Mouse (Mus musculus) neural tube, embryonic 15.5 days (tissue): ENCODE measurements at regions not wholly inside any gene's neighbourhood (a gene's known extent, or its start where the extent isn't known, plus 50 kb on each side); places are given as distances from the start of the nearest gene placed in this dataset.

Experiments used
- ATAC-seq: fragments of 200-750 bp; cut with Nextera tagmentation; 2 replicates; pipeline ENCODE4 v1.8.0; 2017; ENCODE audit warnings: mild to moderate bottlenecking, moderate TSS enrichment, moderate library complexity; ENCODE audit not compliant: low FRiP score
- H3K27ac ChIP-seq: fragments of 300-500 bp; sonication (generic); replicated peaks from 2 replicates; pipeline ENCODE4 v1.5.1; 2015; ENCODE audit warnings: mild to moderate bottlenecking, inconsistent platforms
- H3K27me3 ChIP-seq: fragments of 300-500 bp; sonication (generic); replicated peaks from 2 replicates; pipeline ENCODE4 v1.6.1; 2015; ENCODE audit warnings: inconsistent platforms
- H3K36me3 ChIP-seq: fragments of 300-500 bp; sonication (generic); 2 replicates; pipeline ENCODE4 v1.6.1; 2015; ENCODE audit warnings: inconsistent platforms
- H3K4me1 ChIP-seq: fragments of 300-500 bp; sonication (generic); 2 replicates; pipeline ENCODE4 v1.6.1; 2015; ENCODE audit warnings: inconsistent platforms
- H3K4me2 ChIP-seq: fragments of 300-500 bp; sonication (generic); 2 replicates; pipeline ENCODE4 v1.6.1; 2015; ENCODE audit warnings: inconsistent platforms, mild to moderate bottlenecking, moderate library complexity
- H3K4me3 ChIP-seq: fragments of 300-500 bp; sonication (generic); replicated peaks from 2 replicates; pipeline ENCODE4 v1.5.1; 2015; ENCODE audit warnings: mild to moderate bottlenecking, inconsistent platforms
- H3K9ac ChIP-seq: fragments of 300-500 bp; sonication (generic); replicated peaks from 2 replicates; pipeline ENCODE4 v1.6.1; 2015; ENCODE audit warnings: mild to moderate bottlenecking, inconsistent platforms
- H3K9me3 ChIP-seq: fragments of 300-500 bp; sonication (generic); replicated peaks from 2 replicates; pipeline ENCODE4 v1.6.1; 2016; ENCODE audit warnings: inconsistent platforms
- WGBS: fragments of 180-500 bp; shearing (Covaris S2); methylation state at CpG from one replicate; pipeline ENCODE4 v1.1.7; 2015; ENCODE audit warnings: mixed read lengths; 5-methylcytosine and 5-hydroxymethylcytosine counted together

DNA sequence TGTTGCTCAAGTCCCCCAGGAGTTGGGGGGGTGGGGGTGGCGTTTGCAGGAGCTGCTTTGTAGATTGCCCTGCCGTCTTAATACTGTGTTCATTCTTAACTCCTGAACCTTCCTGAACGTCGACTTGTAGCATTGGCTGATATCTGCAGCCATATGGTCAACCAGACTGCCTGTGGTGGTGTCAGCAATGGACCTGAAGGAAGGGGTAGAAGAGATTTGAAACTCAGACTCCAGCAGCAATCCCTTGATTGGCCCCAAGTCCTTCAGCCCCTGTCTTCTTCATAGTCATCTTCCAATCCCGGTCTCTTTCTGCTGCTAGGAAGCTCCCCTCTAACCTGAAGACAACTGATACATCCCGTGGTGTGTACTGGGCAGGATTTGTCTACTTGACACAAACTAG is 433.9 kb upstream of the Zmiz1 start:
- ATAC-seq = no peak
- no peak overlapping the region for H3K27ac ChIP-seq
- WGBS = 92% methylated on average over 6 of the region's 6 CpGs
- no peaks in the 10 kb centered on the region for H3K36me3 ChIP-seq
- H3K4me1 ChIP-seq = peaks cover 7% of the 10 kb centered on the region
- no peak overlapping the region for H3K9ac ChIP-seq
- H3K9me3 ChIP-seq = no peaks in the 10 kb centered on the region
- H3K4me3 ChIP-seq = no peak overlapping the region
- H3K27me3 ChIP-seq = no peaks in the 10 kb centered on the region
- no peak overlapping the region for H3K4me2 ChIP-seq

DNA sequence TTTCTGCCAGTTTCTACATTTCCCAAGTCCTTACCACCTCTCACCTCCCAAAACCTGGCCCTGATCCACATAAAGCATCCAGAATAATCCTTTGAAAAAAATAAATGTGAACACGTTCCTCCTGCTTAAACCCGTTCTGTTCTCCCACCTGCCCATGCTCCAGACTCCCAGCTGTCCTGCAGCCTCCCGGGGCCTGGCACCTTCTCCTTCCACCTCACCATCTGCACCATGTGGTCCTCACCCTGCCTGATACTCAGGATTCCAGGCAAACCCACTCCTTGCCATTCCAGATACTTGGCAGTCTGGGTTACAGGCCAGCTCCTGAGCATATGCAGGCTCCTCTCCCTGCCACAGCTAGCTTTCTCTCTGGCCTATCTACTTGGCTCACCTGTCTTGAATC is 431.9 kb upstream of the Zmiz1 start:
- Histone ChIP-seq H3K4me2 (no peak overlapping the region), H3K4me3 (no peak overlapping the region), H3K36me3 (no peaks in the 10 kb centered on the region), H3K9ac (no peak overlapping the region), H3K9me3 (no peaks in the 10 kb centered on the region), H3K4me1 (peaks cover 22% of the 10 kb centered on the region), H3K27me3 (no peaks in the 10 kb centered on the region), H3K27ac (no peak overlapping the region)
- no peak for ATAC-seq
- 89% methylated on average over 3 of the region's 3 CpGs for WGBS

DNA sequence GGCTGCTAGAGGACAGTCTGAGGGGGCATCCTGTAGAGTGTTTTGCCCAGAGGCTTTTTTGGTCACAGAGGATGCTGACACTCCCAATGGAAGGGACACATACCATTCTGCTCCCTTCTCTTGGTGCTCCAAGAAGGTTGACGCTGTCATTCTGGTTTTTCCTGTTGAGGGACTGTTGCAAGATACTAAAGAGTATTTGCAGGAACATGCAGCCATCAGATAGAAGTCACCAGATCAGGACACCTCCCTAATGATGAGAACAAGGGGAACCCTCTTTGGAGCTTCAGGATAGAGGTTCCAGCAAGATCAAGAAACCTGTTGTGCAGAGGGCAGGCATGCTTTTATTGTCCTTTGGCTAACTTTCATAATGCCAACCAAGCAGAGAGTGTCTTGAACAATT is 431.1 kb upstream of the Zmiz1 start:
- no peak for ATAC-seq
- Histone ChIP-seq H3K27me3 (no peaks in the 10 kb centered on the region), H3K36me3 (no peaks in the 10 kb centered on the region), H3K4me2 (no peak overlapping the region), H3K4me3 (no peak overlapping the region), H3K4me1 (peaks cover 30% of the 10 kb centered on the region), H3K9ac (no peak overlapping the region), H3K27ac (no peak overlapping the region), H3K9me3 (no peaks in the 10 kb centered on the region)
- 93% methylated on average over 1 of the region's 1 CpGs for WGBS

DNA sequence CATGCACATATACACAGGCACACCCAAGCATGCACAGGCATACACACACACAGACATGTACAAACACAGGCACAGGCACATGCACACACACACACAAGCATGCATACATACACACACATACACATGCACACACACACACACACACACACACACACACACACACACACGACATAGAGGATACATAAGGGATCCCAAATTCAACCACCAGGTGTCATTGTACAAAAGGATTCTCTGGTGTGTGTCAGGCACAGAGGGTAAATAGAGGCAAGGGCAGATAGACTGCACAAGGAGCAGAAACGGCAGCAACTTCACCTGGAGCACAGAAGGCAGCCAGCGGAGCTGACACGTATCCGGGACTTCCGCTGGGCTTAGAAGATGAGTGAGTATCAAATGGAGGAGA is 428.1 kb upstream of the Zmiz1 start:
- 71% methylated on average over 6 of the region's 6 CpGs for WGBS
- no peaks in the 10 kb centered on the region for H3K36me3 ChIP-seq
- ATAC-seq = no peak
- H3K4me2 ChIP-seq = no peak overlapping the region
- peaks cover 32% of the 10 kb centered on the region for H3K4me1 ChIP-seq
- H3K4me3 ChIP-seq = no peak overlapping the region
- H3K27ac ChIP-seq = 0 out of 2 replicates have a peak overlapping the region, but pooled peaks have one; percentile 64
- H3K27me3 ChIP-seq = no peaks in the 10 kb centered on the region; the same call in 1 of the 2 replicates
- no peaks in the 10 kb centered on the region for H3K9me3 ChIP-seq
- H3K9ac ChIP-seq = no peak overlapping the region

DNA sequence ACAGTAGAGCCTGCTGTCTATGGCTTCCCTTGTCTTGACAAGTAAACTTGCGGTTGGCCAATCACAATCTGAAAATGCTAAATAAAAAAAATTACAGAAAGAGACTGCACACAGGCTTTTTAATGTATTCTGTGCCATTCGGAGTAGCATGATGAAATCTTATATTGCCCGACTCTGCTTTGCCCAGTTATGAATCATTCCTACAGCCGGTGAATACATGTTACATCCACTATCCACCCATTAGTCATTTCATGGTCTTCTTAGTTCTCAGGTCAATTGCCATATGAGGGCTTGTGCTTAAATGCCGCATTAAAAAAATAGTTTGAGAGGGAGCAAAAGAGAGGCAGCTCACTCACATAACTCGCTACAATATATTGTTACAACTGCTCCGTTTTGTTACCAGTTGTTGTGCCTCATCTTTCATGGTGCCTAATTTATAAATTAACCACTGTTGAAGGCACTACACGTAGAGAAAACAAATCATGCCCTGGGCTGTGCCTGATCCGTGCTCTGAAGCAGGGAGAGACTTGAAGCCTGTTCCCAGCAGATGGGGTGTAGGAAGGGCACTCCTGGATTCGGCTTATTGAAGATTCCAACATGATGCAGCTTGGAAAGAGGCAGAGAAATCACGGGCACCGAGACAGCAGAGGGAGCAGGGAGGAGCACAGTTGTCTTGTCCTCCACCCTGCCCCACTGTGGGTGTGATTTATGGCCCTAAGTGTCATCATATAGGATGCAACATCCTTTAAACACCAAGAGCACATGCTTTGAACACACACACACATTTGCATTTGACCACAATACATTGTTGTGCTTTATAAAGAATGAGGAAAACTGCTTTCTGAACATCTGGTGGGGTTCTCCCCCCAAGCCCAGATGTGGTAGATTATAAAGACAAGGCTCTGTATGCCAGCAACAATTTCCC is 427.0 kb upstream of the Zmiz1 start:
- Histone ChIP-seq H3K9ac (no peak overlapping the region), H3K27ac (peak overlapping the region; percentile 68), H3K4me1 (peaks cover 32% of the 10 kb centered on the region), H3K9me3 (no peaks in the 10 kb centered on the region), H3K36me3 (no peaks in the 10 kb centered on the region), H3K27me3 (no peaks in the 10 kb centered on the region; the same call in 1 of the 2 replicates), H3K4me2 (no peak overlapping the region), H3K4me3 (no peak overlapping the region)
- ATAC-seq = no peak
- 49% methylated on average over 12 of the region's 12 CpGs for WGBS

DNA sequence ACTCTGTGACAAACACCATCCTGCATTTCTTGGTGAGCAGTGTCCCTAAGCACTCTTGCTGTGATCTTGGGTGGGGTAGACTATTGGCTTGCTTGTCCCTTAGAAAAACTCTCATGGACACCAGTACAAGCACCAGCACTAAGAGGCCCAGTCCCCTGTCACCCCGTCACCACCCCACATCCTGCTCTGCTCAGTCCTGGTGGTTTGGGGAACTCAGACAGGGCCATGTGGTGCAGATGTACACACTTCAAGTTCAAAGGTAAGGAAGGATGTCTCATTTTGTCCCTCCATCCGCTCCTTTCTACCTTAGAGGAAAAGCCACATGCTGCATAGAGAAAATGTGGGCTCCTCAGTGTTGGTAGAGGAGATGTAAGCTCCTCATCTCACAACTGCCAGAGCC is 426.1 kb upstream of the Zmiz1 start:
- 96% methylated on average over 2 of the region's 2 CpGs for WGBS
- ATAC-seq = no peak
- H3K4me1 ChIP-seq = peaks cover 32% of the 10 kb centered on the region
- H3K27me3 ChIP-seq = no peaks in the 10 kb centered on the region; the same call in 1 of the 2 replicates
- H3K27ac ChIP-seq = peak overlapping the region; percentile 68; the same call in 1 of the 2 replicates
- no peak overlapping the region for H3K4me3 ChIP-seq
- H3K9ac ChIP-seq = no peak overlapping the region
- H3K4me2 ChIP-seq = no peak overlapping the region
- H3K36me3 ChIP-seq = no peaks in the 10 kb centered on the region
- H3K9me3 ChIP-seq = no peaks in the 10 kb centered on the region

DNA sequence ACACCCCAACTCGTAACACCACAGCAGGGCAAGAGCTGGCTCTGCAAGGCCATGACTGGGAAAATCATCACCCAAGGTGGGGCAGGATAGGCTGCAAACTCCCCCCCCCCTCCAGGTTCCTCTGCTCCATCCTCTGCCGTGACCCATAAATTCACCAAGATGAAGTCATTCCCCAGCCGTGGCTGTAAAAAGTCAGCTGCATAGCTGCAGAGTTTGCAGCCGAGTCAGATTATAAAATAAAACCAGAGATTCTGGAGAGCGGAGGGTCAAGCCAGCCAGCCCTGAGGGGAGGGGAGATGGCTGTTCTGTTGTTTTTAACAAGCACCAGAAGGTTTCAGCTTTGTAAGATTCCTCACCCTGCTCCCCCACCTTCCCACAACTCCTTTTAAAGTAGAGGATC is 416.7 kb upstream of the Zmiz1 start:
- H3K36me3 ChIP-seq = no peaks in the 10 kb centered on the region
- no peak overlapping the region for H3K4me2 ChIP-seq
- no peaks in the 10 kb centered on the region for H3K27me3 ChIP-seq
- ATAC-seq = no peak
- H3K9me3 ChIP-seq = no peaks in the 10 kb centered on the region
- no peak overlapping the region for H3K9ac ChIP-seq
- H3K27ac ChIP-seq = no peak overlapping the region; the same call in 1 of the 2 replicates
- no peak overlapping the region for H3K4me3 ChIP-seq
- WGBS = 39% methylated on average over 5 of the region's 5 CpGs
- H3K4me1 ChIP-seq = peaks cover 29% of the 10 kb centered on the region

DNA sequence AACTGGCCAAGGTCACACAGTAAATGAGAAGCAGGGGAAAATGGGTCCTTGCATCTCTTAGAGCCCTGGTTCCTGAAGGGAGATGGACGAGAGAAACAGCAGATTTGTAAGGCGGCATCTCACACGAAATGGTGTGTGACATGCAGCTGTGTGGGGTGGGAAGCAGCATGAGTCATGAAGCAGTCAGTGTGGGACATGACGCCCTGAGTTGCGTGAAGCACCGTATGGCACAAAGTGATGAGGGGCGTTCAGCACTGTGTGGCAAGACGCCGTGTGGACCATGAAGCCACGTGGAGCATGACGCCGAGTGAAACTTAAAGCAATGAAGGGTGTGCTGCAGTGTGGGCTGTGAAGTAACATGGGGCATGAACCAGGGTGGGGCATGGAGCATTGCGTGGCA is 414.9 kb upstream of the Zmiz1 start:
- no peak overlapping the region for H3K4me3 ChIP-seq
- H3K9ac ChIP-seq = no peak overlapping the region
- no peaks in the 10 kb centered on the region for H3K9me3 ChIP-seq
- no peaks in the 10 kb centered on the region for H3K27me3 ChIP-seq
- H3K4me1 ChIP-seq = peaks cover 29% of the 10 kb centered on the region
- H3K4me2 ChIP-seq = no peak overlapping the region
- H3K27ac ChIP-seq = no peak overlapping the region
- WGBS = 88% methylated on average over 13 of the region's 13 CpGs
- ATAC-seq = no peak
- H3K36me3 ChIP-seq = no peaks in the 10 kb centered on the region

DNA sequence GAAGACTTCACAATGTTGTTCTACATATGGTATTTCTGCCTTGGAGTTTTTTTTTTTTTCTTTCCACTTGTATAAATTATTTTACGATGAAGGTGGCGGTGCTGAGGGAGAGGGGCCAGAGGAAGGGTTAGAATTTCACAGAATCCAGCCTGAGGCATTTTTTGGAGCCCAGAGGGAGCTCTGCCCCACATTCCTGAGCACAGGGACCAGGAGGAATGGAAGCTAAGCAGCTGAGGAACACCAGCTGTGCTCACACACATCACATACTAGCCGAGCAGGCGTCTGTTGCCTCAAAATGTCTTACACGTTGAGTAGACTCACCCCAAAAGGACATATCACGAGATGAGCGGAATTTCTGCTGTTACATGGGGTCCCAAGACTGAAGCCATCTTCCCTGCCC is 414.1 kb upstream of the Zmiz1 start:
- Histone ChIP-seq H3K4me1 (peaks cover 29% of the 10 kb centered on the region), H3K4me2 (no peak overlapping the region), H3K9ac (no peak overlapping the region), H3K9me3 (no peaks in the 10 kb centered on the region), H3K27ac (peak overlapping the region; percentile 18; the same call in 1 of the 2 replicates), H3K27me3 (no peaks in the 10 kb centered on the region), H3K36me3 (no peaks in the 10 kb centered on the region), H3K4me3 (no peak overlapping the region)
- no peak for ATAC-seq
- 53% methylated on average over 7 of the region's 7 CpGs for WGBS

DNA sequence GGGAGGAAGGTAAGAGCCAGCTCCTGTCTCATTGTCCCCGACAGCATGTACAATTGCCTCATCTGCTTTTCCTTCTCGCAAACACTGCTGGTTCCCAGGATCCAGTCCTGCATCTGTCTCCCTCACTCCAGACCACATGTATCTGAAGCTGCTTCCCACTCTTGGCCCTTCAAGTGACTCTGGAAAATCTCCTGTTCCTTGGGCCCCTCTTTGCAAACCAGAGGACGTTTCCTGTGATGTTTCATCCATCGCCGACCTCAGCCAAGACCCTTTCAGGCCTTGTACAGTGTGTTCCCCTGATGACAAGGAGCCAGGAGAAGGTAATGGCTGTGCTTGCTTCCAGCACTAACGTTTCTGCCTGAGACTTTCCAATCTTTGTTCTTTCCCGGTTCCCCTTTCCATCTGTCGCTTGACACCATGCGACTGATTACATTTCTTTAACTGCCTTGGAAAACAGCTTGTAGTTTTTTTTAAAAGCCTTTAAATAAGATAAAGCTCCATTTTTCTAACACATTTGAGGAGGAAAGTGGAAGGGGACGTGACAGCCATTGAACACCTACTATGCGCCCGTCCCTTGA is 408.2 kb upstream of the Zmiz1 start:
- Histone ChIP-seq H3K4me1 (no peaks in the 10 kb centered on the region), H3K9me3 (no peaks in the 10 kb centered on the region), H3K27ac (no peak overlapping the region), H3K9ac (no peak overlapping the region), H3K4me3 (no peak overlapping the region), H3K4me2 (no peak overlapping the region), H3K27me3 (no peaks in the 10 kb centered on the region), H3K36me3 (no peaks in the 10 kb centered on the region)
- ATAC-seq = no peak
- WGBS = 69% methylated on average over 12 of the region's 12 CpGs

DNA sequence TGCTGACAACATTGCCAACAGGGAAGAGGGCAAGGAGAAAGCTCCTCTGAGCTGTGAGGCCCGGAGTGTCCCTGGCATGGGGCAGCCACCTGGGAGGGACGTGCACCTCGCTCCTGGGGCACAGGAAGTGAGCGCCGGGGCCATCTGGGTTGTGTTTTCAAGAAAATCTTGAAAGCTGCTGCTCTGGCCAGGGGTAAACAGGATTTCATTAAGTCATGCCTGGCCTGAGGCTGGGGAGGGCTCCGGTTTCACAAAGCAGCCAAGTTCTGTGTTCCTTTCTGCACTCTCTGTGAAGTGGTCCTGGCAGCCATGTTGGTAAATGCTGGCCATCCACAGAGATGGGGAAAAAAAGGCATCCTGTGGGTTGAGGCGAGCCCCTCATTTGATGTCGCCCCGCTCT is 406.8 kb upstream of the Zmiz1 start:
- Histone ChIP-seq H3K4me3 (no peak overlapping the region), H3K27ac (no peak overlapping the region), H3K9ac (no peak overlapping the region), H3K9me3 (no peaks in the 10 kb centered on the region), H3K36me3 (no peaks in the 10 kb centered on the region), H3K4me2 (no peak overlapping the region), H3K4me1 (no peaks in the 10 kb centered on the region), H3K27me3 (no peaks in the 10 kb centered on the region)
- 88% methylated on average over 9 of the region's 9 CpGs for WGBS
- ATAC-seq = no peak

DNA sequence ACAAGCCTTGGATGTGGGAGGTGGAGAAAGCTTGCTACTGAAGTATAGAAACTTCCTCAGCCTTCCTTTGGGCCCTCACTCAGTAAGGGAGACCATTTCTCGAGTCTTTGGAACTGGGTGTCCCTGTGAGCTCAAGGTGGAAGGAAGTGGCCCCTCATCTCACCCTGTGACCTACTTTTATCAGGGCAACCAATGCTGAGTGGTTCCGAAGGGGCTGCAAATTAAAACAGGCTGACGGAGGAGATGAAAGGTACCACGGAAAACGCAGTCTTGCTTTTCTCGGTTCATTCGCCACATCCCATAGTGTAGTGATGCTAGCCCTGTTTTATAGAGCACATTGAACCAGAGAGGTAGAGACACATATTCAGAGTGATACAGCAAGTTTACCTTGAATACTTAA is 399.6 kb upstream of the Zmiz1 start:
- ATAC-seq = no peak
- WGBS = 81% methylated on average over 7 of the region's 7 CpGs
- Histone ChIP-seq H3K27me3 (no peaks in the 10 kb centered on the region), H3K27ac (no peak overlapping the region), H3K4me1 (peaks cover 4% of the 10 kb centered on the region), H3K9ac (no peak overlapping the region), H3K9me3 (no peaks in the 10 kb centered on the region), H3K4me2 (no peak overlapping the region), H3K36me3 (no peaks in the 10 kb centered on the region), H3K4me3 (no peak overlapping the region)
